Mouse (Mus musculus): Measurements from ENCODE around the gene Tas2r122. TPM values are rescaled to one million over a fixed set of nuclear protein-coding genes. Genes with fewer than 3 reads are reported as not detected.

The Tas2r122 gene
- not detected for polyA plus RNA-seq (2017; shearing (Covaris generic))

DNA sequence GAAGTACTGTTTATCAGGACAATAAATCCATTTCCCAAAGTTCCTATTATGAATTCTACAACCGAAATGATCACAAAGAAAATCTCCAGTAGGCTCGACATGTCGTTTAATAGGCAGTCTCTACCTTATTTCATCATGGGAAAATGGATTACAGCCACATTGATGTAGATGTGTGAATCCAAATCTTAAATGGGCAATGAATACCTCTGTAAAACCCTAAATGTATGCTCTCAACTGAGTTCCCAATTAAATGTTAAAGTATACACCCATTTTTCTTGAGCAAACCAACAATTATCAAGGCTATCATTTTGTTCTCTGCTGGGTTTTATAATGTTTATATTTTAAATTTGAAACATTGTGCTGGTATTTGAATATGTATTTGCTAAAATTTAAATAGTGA is at the start of gene Tas2r122:
Gene Tas2r122 (minus strand): TSS at position 101 of the 400 bp plus-strand sequence.

DNA sequence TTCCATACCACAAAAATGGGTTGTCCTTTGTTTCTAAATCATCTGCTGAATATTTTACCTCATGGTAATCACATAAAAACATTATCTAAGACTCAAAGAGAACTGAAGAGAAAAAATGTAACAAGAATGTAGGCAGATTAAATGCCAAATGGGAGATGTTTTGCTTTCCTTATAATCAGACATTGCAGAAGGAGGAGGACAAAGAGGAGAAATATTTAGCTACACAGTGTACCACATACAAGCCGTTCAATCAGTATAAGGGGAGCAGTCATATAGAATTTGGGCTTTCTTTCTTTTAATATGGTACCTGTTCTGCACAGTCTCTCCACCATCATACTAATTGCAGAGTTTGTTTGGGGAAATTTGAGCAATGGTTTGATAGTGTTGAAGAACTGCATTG is 42.7 kb upstream of the Tas2r122 start, which contains the start of gene Tas2r124:
Gene Tas2r124 (plus strand): TSS at position 301 of the 400 bp plus-strand sequence.

GRCm38 (mm10) chr6:132737935-132738334 is 26.2 kb upstream of the Tas2r122 start, which contains the start of gene Tas2r115:
Gene Tas2r115 (minus strand): TSS chr6:132738035.

DNA sequence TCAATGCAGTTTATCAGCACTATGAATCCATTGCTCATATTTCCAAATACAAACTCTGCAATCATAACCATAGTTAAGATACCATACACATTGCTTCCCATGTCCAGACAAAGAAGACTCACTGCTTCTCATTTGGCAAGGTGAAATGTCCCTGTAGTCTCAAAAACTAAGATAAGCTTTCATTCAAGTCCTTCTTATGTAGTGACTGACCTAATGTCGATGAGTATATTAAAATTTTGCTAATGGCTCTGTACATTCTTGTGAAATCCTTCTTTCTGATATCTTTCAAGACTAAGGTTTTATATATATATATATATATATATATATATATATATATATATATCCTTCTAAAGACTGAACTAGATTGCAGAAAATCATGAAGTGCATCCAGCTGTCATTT is 10.8 kb downstream of the Tas2r122 start, which contains the start of gene Tas2r121:
Gene Tas2r121 (minus strand): TSS at position 101 of the 400 bp plus-strand sequence.

Other genes with a start within 250 kb of the Tas2r122 start
- gene Prh1, start 142.1 kb downstream of the Tas2r122 start, polyA plus RNA-seq (2017; shearing (Covaris generic)), result not detected
- not detected for gene Prp2, start 116.0 kb downstream of the Tas2r122 start, polyA plus RNA-seq (2017; shearing (Covaris generic))
- gene A630073D07Rik, start 60.4 kb downstream of the Tas2r122 start, polyA plus RNA-seq (2017; shearing (Covaris generic)), result not detected
- gene Tas2r120, start 55.0 kb downstream of the Tas2r122 start, polyA plus RNA-seq (2017; shearing (Covaris generic)), result not detected
- not detected for gene Tas2r121, start 10.9 kb downstream of the Tas2r122 start, polyA plus RNA-seq (2017; shearing (Covaris generic))
- not detected for gene Tas2r115, start 26.1 kb upstream of the Tas2r122 start, polyA plus RNA-seq (2017; shearing (Covaris generic))
- gene Tas2r124, start 42.8 kb upstream of the Tas2r122 start, polyA plus RNA-seq (2017; shearing (Covaris generic)), result not detected
- not detected for gene Tas2r102, start 50.2 kb upstream of the Tas2r122 start, polyA plus RNA-seq (2017; shearing (Covaris generic))
- not detected for gene Tas2r136, start 66.2 kb upstream of the Tas2r122 start, polyA plus RNA-seq (2017; shearing (Covaris generic))
- gene Tas2r117, start 90.9 kb upstream of the Tas2r122 start, polyA plus RNA-seq (2017; shearing (Covaris generic)), result not detected
- gene Tas2r123, start 135.2 kb upstream of the Tas2r122 start, polyA plus RNA-seq (2017; shearing (Covaris generic)), result not detected
- not detected for gene Tas2r116, start 143.5 kb upstream of the Tas2r122 start, polyA plus RNA-seq (2017; shearing (Covaris generic))
- not detected for gene Tas2r110, start 156.1 kb upstream of the Tas2r122 start, polyA plus RNA-seq (2017; shearing (Covaris generic))
- not detected for gene Tas2r113, start 181.1 kb upstream of the Tas2r122 start, polyA plus RNA-seq (2017; shearing (Covaris generic))
- gene Tas2r125, start 197.7 kb upstream of the Tas2r122 start, polyA plus RNA-seq (2017; shearing (Covaris generic)), result not detected
- not detected for gene Tas2r129, start 239.2 kb upstream of the Tas2r122 start, polyA plus RNA-seq (2017; shearing (Covaris generic))
- gene Tas2r131, start 246.0 kb upstream of the Tas2r122 start, polyA plus RNA-seq (2017; shearing (Covaris generic)), result not detected